Mouse (Mus musculus) CH12.LX (cell line): ENCODE results near the gene P4ha1.

ENCODE experiments used
- CHD2 ChIP-seq: IDR thresholded peaks from 2 replicates; pipeline ENCODE4 v1.6.1; 2011; ENCODE audit warnings: low read length, improper control_type of control experiment
- CTCF ChIP-seq, 2 experiments: IDR thresholded peaks in 1 of 2; conservative IDR thresholded peaks in 1 of 2; 2 replicates each; pipeline ENCODE4 v1.5.1; 2011 to 2012; ENCODE audit warnings: low read depth in 2 of 2, low read length in 2 of 2, improper control_type of control experiment in 1 of 2, inconsistent platforms in 1 of 2, mild to moderate bottlenecking in 1 of 2, moderate library complexity in 1 of 2
- ELF1 ChIP-seq: IDR thresholded peaks from 2 replicates; pipeline ENCODE4 v1.6.1; 2014; ENCODE audit warnings: low read depth, mild to moderate bottlenecking, inconsistent platforms, low read length, improper control_type of control experiment
- MXI1 ChIP-seq: IDR thresholded peaks from 2 replicates; pipeline ENCODE4 v1.6.1; 2011; ENCODE audit warnings: mild to moderate bottlenecking, low read depth, low read length, improper control_type of control experiment
- POLR2A ChIP-seq: IDR thresholded peaks from 2 replicates; pipeline ENCODE4 v1.6.1; 2011; ENCODE audit warnings: low read depth, mild to moderate bottlenecking, improper control_type of control experiment, low read length
- POLR2AphosphoS2 ChIP-seq: IDR thresholded peaks from 2 replicates; pipeline ENCODE4 v1.6.1; 2011; ENCODE audit warnings: low read depth, low read length, improper control_type of control experiment
- TBP ChIP-seq: conservative IDR thresholded peaks from 2 replicates; pipeline ENCODE4 v1.6.1; 2011; ENCODE audit warnings: low read depth, low read length, improper control_type of control experiment
- TCF12 ChIP-seq: IDR thresholded peaks from 2 replicates; pipeline ENCODE4 v1.6.1; 2014; ENCODE audit warnings: low read depth, mild to moderate bottlenecking, inconsistent platforms, low read length, improper control_type of control experiment
- UBTF ChIP-seq: IDR thresholded peaks from 2 replicates; pipeline ENCODE4 v1.6.1; 2012; ENCODE audit warnings: low read depth, mild to moderate bottlenecking, inconsistent platforms, low read length, improper control_type of control experiment, moderate library complexity
- USF2 ChIP-seq: conservative IDR thresholded peaks from 2 replicates; pipeline ENCODE4 v1.6.1; 2011; ENCODE audit warnings: low read depth, low read length, improper control_type of control experiment

DNA sequence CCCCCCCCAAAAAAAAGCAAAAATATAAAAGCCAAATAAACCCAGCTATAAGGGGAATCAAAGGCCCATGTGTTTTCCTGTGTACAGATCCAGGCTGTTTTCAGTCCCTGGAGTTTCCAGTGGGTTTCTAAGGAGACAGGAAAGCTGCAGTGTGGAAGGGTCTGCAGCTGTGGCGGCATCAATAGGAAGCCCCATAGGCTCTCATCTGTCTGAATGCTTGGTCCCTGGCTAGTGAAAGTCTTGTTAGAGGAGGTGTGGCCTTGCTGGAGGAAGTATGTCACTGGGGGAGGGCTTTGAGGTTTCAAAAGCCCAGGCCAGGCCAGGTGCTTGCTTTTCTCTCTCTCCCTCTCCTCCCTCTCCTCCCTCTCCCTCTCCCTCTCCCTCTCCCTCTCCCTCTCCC lies 39.3 kb upstream of the P4ha1 start:
- no peak for TF ChIP-seq CHD2
- TF ChIP-seq ELF1 = no peak
- no peak for TF ChIP-seq USF2
- no peak for TF ChIP-seq CTCF (conservative IDR thresholded peaks at IDR 0.05 in 1 of 2, IDR thresholded peaks at IDR 0.05 in 1 of 2; ENCODE audit: low read depth in 2 of 2, low read length in 2 of 2)
- TF ChIP-seq TBP = no peak
- no peak for TF ChIP-seq POLR2A
- TF ChIP-seq POLR2AphosphoS2 = no peak
- TF ChIP-seq TCF12 = no peak
- no peak for TF ChIP-seq UBTF
- no peak for TF ChIP-seq MXI1
